Mouse (Mus musculus) midbrain, embryonic 12.5 days (tissue): ENCODE data around the gene Gm813. TPM values are rescaled to one million over a fixed set of nuclear protein-coding genes. Genes with fewer than 3 reads are reported as not detected.
A peak's percentile ranks its signal among the peaks of the same experiment; 100 is the strongest.

Experiments
- ATAC-seq: fragments of 200-750 bp; cut with Nextera tagmentation; 2 replicates; pipeline ENCODE4 v1.8.0; 2017; ENCODE audit warnings: low read depth, moderate TSS enrichment, moderate library complexity; ENCODE audit not compliant: low FRiP score
- H3K27ac ChIP-seq: fragments of 300-500 bp; sonication (generic); replicated peaks from 2 replicates; pipeline ENCODE4 v1.5.1; 2016; ENCODE audit warnings: mild to moderate bottlenecking
- H3K27me3 ChIP-seq: fragments of 300-500 bp; sonication (generic); 2 replicates; pipeline ENCODE4 v1.6.1; 2016; ENCODE audit warnings: mild to moderate bottlenecking
- H3K36me3 ChIP-seq: fragments of 300-500 bp; sonication (generic); 2 replicates; pipeline ENCODE4 v1.6.1; 2016
- H3K4me1 ChIP-seq: fragments of 300-500 bp; sonication (generic); 2 replicates; pipeline ENCODE4 v1.6.1; 2016
- H3K4me2 ChIP-seq: fragments of 300-500 bp; sonication (generic); replicated peaks from 2 replicates; pipeline ENCODE4 v1.6.1; 2016; ENCODE audit warnings: mild to moderate bottlenecking, moderate library complexity
- H3K4me3 ChIP-seq: fragments of 300-500 bp; sonication (generic); 2 replicates; pipeline ENCODE4 v1.5.1; 2016; ENCODE audit warnings: mild to moderate bottlenecking
- H3K9ac ChIP-seq: fragments of 300-500 bp; sonication (generic); replicated peaks from 2 replicates; pipeline ENCODE4 v1.6.1; 2016; ENCODE audit warnings: mild to moderate bottlenecking, moderate library complexity
- H3K9me3 ChIP-seq: fragments of 300-500 bp; sonication (generic); 2 replicates; pipeline ENCODE4 v1.6.1; 2016; ENCODE audit warnings: mild to moderate bottlenecking
- WGBS: fragments of 180-500 bp; shearing (Covaris S2); methylation state at CpG from one replicate; pipeline ENCODE4 v1.1.7; 2016; 5-methylcytosine and 5-hydroxymethylcytosine counted together
- polyA plus RNA-seq: library from polyadenylated mRNA; unstranded; fragments of >200 nt; fragmentation: Nextera tagmentation; extraction: Ambion mirVana; gene quantifications from 2 replicates; pipeline ENCODE4 v1.2.1, GENCODE M21; 2016

The Gm813 gene
- polyA plus RNA-seq, 1 experiment from 2014 or later = not detected

GRCm38 (mm10) chr16:58635866-58636265 is 19.1 kb upstream of the Gm813 start:
- H3K9ac ChIP-seq = no peak overlapping the region
- H3K9me3 ChIP-seq = no peaks in the 10 kb centered on the region
- 65% methylated on average over 2 of the region's 2 CpGs for WGBS
- no peaks in the 10 kb centered on the region for H3K4me1 ChIP-seq
- H3K36me3 ChIP-seq = no peaks in the 10 kb centered on the region
- H3K4me3 ChIP-seq = no peak overlapping the region
- no peak overlapping the region for H3K4me2 ChIP-seq
- H3K27me3 ChIP-seq = no peaks in the 10 kb centered on the region
- H3K27ac ChIP-seq = no peak overlapping the region
- ATAC-seq = no peak

- no peak for ATAC-seq
- 71% methylated on average over 2 of the region's 2 CpGs for WGBS
- Histone ChIP-seq H3K27ac (no peak overlapping the region), H3K36me3 (no peaks in the 10 kb centered on the region), H3K9ac (no peak overlapping the region), H3K27me3 (no peaks in the 10 kb centered on the region), H3K9me3 (no peaks in the 10 kb centered on the region), H3K4me1 (no peaks in the 10 kb centered on the region), H3K4me3 (no peak overlapping the region), H3K4me2 (no peak overlapping the region)
Observed at GRCm38 (mm10) chr16:58629736-58630135, 13.0 kb upstream of the Gm813 start.

- 96% methylated on average over 5 of the region's 5 CpGs for WGBS
- H3K9ac ChIP-seq = no peak overlapping the region
- H3K4me1 ChIP-seq = no peaks in the 10 kb centered on the region
- H3K4me2 ChIP-seq = no peak overlapping the region
- no peak overlapping the region for H3K27ac ChIP-seq
- H3K4me3 ChIP-seq = no peak overlapping the region
- H3K9me3 ChIP-seq = no peaks in the 10 kb centered on the region
- ATAC-seq = no peak
- H3K36me3 ChIP-seq = no peaks in the 10 kb centered on the region
- H3K27me3 ChIP-seq = no peaks in the 10 kb centered on the region
Observed at GRCm38 (mm10) chr16:58628968-58629367, 12.2 kb upstream of the Gm813 start.

GRCm38 (mm10) chr16:58628336-58628680 is 11.5 kb upstream of the Gm813 start:
- H3K4me2 ChIP-seq = no peak overlapping the region
- no peak overlapping the region for H3K9ac ChIP-seq
- H3K27me3 ChIP-seq = no peaks in the 10 kb centered on the region
- H3K27ac ChIP-seq = no peak overlapping the region
- ATAC-seq = no peak
- WGBS = 92% methylated on average over 2 of the region's 2 CpGs
- no peak overlapping the region for H3K4me3 ChIP-seq
- no peaks in the 10 kb centered on the region for H3K4me1 ChIP-seq
- no peaks in the 10 kb centered on the region for H3K36me3 ChIP-seq
- no peaks in the 10 kb centered on the region for H3K9me3 ChIP-seq

GRCm38 (mm10) chr16:58627597-58628335 is 11.0 kb upstream of the Gm813 start:
- H3K9me3 ChIP-seq = no peaks in the 10 kb centered on the region
- no peak overlapping the region for H3K4me3 ChIP-seq
- H3K4me2 ChIP-seq = no peak overlapping the region
- H3K36me3 ChIP-seq = no peaks in the 10 kb centered on the region
- H3K27me3 ChIP-seq = no peaks in the 10 kb centered on the region
- ATAC-seq = no peak
- no peak overlapping the region for H3K9ac ChIP-seq
- H3K4me1 ChIP-seq = no peaks in the 10 kb centered on the region
- WGBS = 84% methylated on average over 4 of the region's 4 CpGs
- no peak overlapping the region for H3K27ac ChIP-seq

- H3K4me3 ChIP-seq = no peak overlapping the region
- H3K27me3 ChIP-seq = no peaks in the 10 kb centered on the region
- no peaks in the 10 kb centered on the region for H3K36me3 ChIP-seq
- peak; percentile 54; the same call in 1 of the 2 replicates for ATAC-seq
- no peaks in the 10 kb centered on the region for H3K9me3 ChIP-seq
- H3K9ac ChIP-seq = no peak overlapping the region
- 90% methylated on average over 6 of the region's 6 CpGs for WGBS
- H3K4me1 ChIP-seq = no peaks in the 10 kb centered on the region
- no peak overlapping the region for H3K27ac ChIP-seq
- no peak overlapping the region for H3K4me2 ChIP-seq
Observed at GRCm38 (mm10) chr16:58623944-58624343, 7.2 kb upstream of the Gm813 start.

- no peak overlapping the region for H3K4me2 ChIP-seq
- no peaks in the 10 kb centered on the region for H3K9me3 ChIP-seq
- 80% methylated on average over 4 of the region's 4 CpGs for WGBS
- H3K9ac ChIP-seq = no peak overlapping the region
- no peaks in the 10 kb centered on the region for H3K4me1 ChIP-seq
- no peaks in the 10 kb centered on the region for H3K36me3 ChIP-seq
- H3K27me3 ChIP-seq = no peaks in the 10 kb centered on the region
- H3K4me3 ChIP-seq = no peak overlapping the region
- no peak overlapping the region for H3K27ac ChIP-seq
- ATAC-seq = no peak
Observed at GRCm38 (mm10) chr16:58623114-58623513, 6.3 kb upstream of the Gm813 start.

GRCm38 (mm10) chr16:58622377-58622776 is 5.6 kb upstream of the Gm813 start:
- Histone ChIP-seq H3K27me3 (no peaks in the 10 kb centered on the region), H3K9ac (no peak overlapping the region), H3K4me1 (no peaks in the 10 kb centered on the region), H3K9me3 (no peaks in the 10 kb centered on the region), H3K36me3 (no peaks in the 10 kb centered on the region), H3K4me3 (no peak overlapping the region), H3K4me2 (no peak overlapping the region), H3K27ac (no peak overlapping the region)
- WGBS = 92% methylated on average over 3 of the region's 3 CpGs
- no peak for ATAC-seq

- no peak overlapping the region for H3K4me2 ChIP-seq
- H3K4me3 ChIP-seq = no peak overlapping the region
- ATAC-seq = no peak
- H3K36me3 ChIP-seq = no peaks in the 10 kb centered on the region
- H3K9me3 ChIP-seq = no peaks in the 10 kb centered on the region
- no peak overlapping the region for H3K9ac ChIP-seq
- no peak overlapping the region for H3K27ac ChIP-seq
- H3K27me3 ChIP-seq = no peaks in the 10 kb centered on the region
- no peaks in the 10 kb centered on the region for H3K4me1 ChIP-seq
Observed at GRCm38 (mm10) chr16:58617346-58617745, 568 bp upstream of the Gm813 start.

- ATAC-seq = no peak
- Histone ChIP-seq H3K27ac (no peak overlapping the region), H3K4me2 (no peak overlapping the region), H3K4me1 (no peaks in the 10 kb centered on the region), H3K9ac (no peak overlapping the region), H3K27me3 (no peaks in the 10 kb centered on the region), H3K36me3 (no peaks in the 10 kb centered on the region), H3K9me3 (no peaks in the 10 kb centered on the region), H3K4me3 (no peak overlapping the region)
- WGBS = 81% methylated on average over 3 of the region's 3 CpGs
Observed at GRCm38 (mm10) chr16:58612969-58613368, 3.8 kb downstream of the Gm813 start.

- Histone ChIP-seq H3K9me3 (no peaks in the 10 kb centered on the region), H3K9ac (no peak overlapping the region), H3K4me2 (no peak overlapping the region), H3K4me3 (no peak overlapping the region), H3K4me1 (no peaks in the 10 kb centered on the region), H3K27ac (no peak overlapping the region), H3K27me3 (no peaks in the 10 kb centered on the region), H3K36me3 (no peaks in the 10 kb centered on the region)
- ATAC-seq = no peak
- WGBS = 79% methylated on average over 5 of the region's 5 CpGs
Observed at GRCm38 (mm10) chr16:58607101-58607500, 9.7 kb downstream of the Gm813 start.

GRCm38 (mm10) chr16:58604680-58605079 is 12.1 kb downstream of the Gm813 start:
- ATAC-seq = no peak
- Histone ChIP-seq H3K4me1 (no peaks in the 10 kb centered on the region), H3K4me2 (no peak overlapping the region), H3K36me3 (no peaks in the 10 kb centered on the region), H3K27ac (no peak overlapping the region), H3K27me3 (no peaks in the 10 kb centered on the region), H3K9ac (no peak overlapping the region), H3K4me3 (no peak overlapping the region), H3K9me3 (no peaks in the 10 kb centered on the region)

- ATAC-seq = no peak
- Histone ChIP-seq H3K9ac (no peak overlapping the region), H3K4me2 (no peak overlapping the region), H3K4me3 (no peak overlapping the region), H3K9me3 (no peaks in the 10 kb centered on the region), H3K27ac (no peak overlapping the region), H3K4me1 (no peaks in the 10 kb centered on the region), H3K27me3 (no peaks in the 10 kb centered on the region), H3K36me3 (no peaks in the 10 kb centered on the region)
- 90% methylated on average over 2 of the region's 2 CpGs for WGBS
Observed at GRCm38 (mm10) chr16:58603831-58604230, 12.9 kb downstream of the Gm813 start.
